Mouse (Mus musculus) brain, embryonic 14.5 days (tissue): ENCODE data around the gene Gadd45a.

ENCODE experiments used
- CTCF ChIP-seq: fragments of 200-500 bp; IDR thresholded peaks from 2 replicates; pipeline ENCODE4 v1.5.1; 2012; ENCODE audit warnings: inconsistent platforms, mild to moderate bottlenecking, moderate library complexity, borderline replicate concordance; ENCODE audit not compliant: insufficient read depth, insufficient read length; ENCODE audit errors: extremely low read depth
- POLR2A ChIP-seq: fragments of 200-500 bp; IDR thresholded peaks from 2 replicates; pipeline ENCODE4 v1.6.1; 2012; ENCODE audit warnings: mild to moderate bottlenecking, inconsistent platforms, borderline replicate concordance; ENCODE audit not compliant: poor library complexity, insufficient read depth, insufficient read length, severe bottlenecking; ENCODE audit errors: extremely low read depth

GRCm38 (mm10) chr6:67078076-67078475, 40.8 kb upstream of the Gadd45a start:
- TF ChIP-seq CTCF (no peak), POLR2A (no peak)
